Mouse (Mus musculus): ENCODE results near the gene Prss38. TPM values are rescaled to one million over a fixed set of nuclear protein-coding genes. Genes with fewer than 3 reads are reported as not detected.
A peak's percentile ranks its signal among the peaks of the same experiment; 100 is the strongest.

Gene Prss38
- total RNA-seq (2021) = not detected
- long read RNA-seq, experiment 1 = 0 reads
- long read RNA-seq, experiment 2 = 0 reads

GRCm38 (mm10) chr11:59375475-59375874, at the start of gene Prss38:
Gene Prss38, minus strand, starts transcription at chr11:59375657.
- DNase-seq = no peak

GRCm38 (mm10) chr11:59423010-59423588, 47.6 kb upstream of the Prss38 start:
- DNase-seq = no peak

DNA sequence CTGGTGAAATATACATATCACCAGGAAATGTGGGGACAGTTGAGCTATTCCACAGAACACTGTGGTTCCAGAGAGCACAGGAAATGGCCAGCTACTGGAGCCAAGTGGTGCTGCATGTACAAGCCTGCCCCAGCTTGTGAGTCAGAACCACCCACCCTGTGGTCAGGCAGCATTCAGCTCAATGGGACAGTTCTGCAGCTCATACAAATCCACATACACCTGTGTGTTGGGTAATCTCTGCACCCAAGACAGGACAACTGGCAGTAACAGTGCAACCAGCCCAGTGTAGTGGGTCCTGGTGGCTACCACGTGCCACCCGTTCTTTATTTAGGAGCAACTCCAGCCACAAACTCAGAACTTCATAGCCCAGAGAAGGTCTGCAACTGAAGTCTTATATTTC, 46.5 kb upstream of the Prss38 start:
- no peak for DNase-seq

GRCm38 (mm10) chr11:59421436-59421835, 46.0 kb upstream of the Prss38 start:
- DNase-seq = no peak

- DNase-seq = no peak
These were observed 43.3 kb upstream of the Prss38 start for GRCm38 (mm10) chr11:59418708-59419107.

DNA sequence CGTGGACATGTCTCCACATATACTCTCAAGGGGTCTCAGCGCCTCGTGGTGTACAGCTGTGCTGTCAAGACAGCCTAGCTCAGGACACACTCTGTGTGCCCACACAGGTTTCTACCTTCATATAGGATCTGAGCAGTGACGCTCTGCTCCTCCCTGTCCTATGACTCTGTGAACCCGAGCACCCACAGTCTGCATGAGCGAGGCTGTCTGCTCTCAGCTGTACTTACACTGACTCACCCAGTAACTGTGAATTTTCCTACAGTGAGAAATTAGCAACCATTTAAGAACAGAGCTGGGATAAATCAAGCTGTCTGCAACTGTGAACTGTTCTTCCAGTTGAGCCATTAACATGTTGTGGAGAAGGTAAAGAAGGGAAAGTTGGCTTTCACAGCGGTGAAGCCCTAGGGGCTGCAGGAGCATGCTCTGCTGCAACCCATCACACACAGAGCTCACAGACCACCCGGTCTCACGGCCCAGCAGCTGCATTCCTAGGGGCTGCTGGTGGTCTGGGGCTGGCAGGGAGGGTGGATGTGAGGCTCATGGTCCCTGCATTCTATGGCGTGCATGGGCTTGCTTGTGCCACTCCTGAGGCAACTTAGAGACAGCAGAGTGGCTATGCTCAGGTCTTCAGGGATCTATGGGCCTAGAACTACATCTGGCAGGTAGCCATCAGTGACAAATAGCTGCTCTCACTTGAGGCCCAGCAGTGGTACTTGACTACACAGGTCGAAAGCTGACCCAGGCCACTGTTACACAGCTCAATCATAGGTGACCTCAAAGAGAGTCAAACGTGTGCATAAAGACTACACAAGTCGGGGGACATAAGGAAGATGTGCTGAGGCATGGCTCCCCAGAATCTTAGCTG, 37.8 kb upstream of the Prss38 start:
- no peak for DNase-seq

GRCm38 (mm10) chr11:59412058-59412457, 36.6 kb upstream of the Prss38 start:
- no peak for DNase-seq

DNA sequence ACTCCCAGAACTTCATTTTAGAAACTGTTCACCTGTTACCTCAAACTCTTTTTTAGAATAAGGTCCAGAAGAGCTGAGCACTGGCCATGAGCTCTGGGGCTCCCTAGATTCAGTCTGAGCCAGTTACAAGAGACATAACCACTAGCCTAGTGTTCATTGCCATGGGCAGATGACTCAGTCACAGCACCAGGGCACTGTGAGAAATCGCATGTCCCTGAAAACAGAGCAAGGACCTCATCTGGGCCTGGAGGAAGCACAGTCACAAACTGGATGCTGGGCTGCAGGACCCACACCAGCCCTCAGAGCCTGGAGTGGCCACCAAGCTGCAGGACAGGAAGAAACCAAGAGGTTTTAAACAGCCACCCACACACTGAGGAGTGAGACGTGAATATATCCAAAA, 35.4 kb upstream of the Prss38 start:
- no peak for DNase-seq

DNA sequence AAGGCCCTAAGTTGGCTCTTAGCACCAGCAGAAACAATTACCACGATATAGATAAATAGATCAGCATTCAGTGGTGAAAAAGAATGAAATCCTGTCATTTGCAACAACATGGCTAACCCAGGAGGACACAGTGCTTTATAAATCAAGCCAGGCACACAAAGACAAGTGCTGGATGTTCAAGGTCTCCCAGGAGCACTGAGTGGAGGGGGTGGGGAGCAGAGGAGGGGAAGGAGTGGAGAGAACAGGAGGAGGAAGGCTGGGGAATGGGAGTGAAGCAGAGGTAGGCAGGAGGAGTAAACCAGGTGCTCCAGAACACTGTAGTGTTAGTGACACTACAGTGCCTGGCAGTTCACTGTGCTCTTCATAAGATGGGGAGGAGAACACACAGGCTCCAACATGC, 30.3 kb upstream of the Prss38 start:
- no peak for DNase-seq

DNA sequence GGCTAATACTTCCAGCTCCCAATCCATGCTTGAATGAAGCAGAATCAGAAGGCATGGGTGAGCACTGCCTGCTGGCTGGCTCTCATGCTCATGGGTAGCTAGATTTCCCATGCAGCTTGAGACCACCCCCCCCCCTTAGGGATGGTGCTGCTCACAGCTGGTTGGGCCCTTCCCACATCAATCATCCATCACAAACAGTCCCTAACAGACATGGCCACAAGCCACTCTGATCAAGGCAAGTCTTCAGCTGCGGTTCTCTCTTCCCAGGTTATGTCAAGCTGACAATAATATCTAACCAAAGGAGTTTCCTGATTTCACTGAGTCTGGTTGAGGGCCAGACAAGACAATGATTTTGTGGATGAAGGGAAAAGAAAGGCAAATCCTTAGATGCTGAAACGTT, 25.4 kb upstream of the Prss38 start:
- no peak for DNase-seq

DNA sequence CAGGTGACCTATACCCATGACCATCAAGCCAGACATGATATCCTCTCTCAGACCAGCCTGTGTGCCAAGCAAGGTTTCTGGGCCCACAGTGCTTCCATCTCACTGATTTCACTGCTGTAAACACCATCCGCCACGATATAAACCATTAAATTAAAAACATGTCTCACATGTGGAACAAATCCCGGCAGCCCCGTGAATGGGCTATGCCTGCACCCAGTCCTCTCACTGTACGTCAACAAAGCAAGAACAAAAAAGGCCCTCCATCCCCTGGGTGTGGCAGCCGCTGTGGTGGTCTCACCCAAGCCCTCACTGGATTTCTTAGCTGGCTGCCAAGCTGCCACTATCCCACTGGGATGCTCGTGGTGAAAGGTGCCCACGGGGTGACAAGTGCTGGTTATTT, 24.4 kb upstream of the Prss38 start:
- DNase-seq = no peak

- DNase-seq = no peak
These were observed 22.3 kb upstream of the Prss38 start for GRCm38 (mm10) chr11:59397536-59398371.

- no peak for DNase-seq
These were observed 19.0 kb upstream of the Prss38 start for GRCm38 (mm10) chr11:59394451-59394850.

DNA sequence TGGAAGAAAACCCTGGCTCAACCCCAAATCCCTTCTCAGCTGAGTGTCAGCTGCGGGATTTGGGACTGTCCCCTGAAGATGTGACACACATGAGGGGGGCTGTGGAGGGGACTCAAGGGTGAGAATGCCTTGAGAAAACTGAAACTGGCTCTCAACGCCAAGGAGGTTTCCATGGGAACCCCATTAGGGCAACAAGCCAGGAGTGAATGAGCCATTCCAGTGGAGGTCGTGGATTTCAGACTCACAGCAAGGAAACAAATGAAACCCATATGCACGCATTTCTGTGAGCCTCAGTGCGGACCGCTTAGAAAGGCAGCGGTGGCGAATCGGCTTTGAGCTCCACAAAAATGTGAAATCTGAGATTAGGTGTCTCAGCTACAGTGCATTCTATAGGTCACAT, 18.1 kb upstream of the Prss38 start:
- DNase-seq = no peak

GRCm38 (mm10) chr11:59392300-59392699, 16.8 kb upstream of the Prss38 start:
- DNase-seq = no peak

DNA sequence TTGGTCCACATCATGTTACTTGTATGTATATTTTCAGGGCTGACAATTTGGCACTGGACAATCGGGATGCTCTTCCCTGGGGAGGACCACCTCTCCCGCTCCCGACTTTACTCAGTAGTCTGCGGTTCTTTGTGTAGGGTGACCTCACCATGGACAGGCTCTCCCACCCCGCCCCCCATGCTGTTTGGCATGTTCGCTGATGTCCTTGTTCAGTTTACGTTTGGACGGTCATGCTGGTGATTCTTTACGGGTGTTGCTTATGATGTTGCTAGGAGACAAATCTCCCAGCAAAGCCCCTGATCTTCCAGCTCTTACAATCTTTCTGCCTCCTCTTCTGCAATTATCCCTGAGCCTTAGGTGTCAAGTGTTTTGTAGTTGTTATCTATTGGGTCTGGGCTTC, 15.0 kb upstream of the Prss38 start:
- DNase-seq = no peak

- no peak for DNase-seq
These were observed 14.2 kb upstream of the Prss38 start for GRCm38 (mm10) chr11:59389617-59390016.

DNA sequence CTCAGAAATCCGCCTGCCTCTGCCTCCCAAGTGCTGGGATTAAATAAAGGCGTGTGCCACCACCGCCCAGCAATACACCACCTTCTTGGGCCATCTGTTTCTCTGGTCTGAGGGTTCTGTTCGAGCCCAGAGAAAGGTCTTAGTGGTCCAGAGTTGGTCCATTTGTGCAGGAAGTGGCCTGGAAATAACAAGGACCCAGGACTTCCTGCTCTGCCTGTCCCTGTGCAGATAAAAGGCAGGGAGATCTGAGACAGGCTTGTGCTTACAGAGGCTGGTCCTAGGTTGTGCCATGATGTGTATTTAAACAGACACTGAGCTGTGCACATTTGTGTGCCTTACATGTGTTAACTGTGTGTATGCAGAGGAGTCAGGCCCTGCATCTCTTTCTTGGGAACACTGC, 13.3 kb upstream of the Prss38 start:
- DNase-seq = no peak

- no peak for DNase-seq
These were observed 12.0 kb upstream of the Prss38 start for GRCm38 (mm10) chr11:59387471-59387870.

- DNase-seq = no peak
These were observed 9.7 kb upstream of the Prss38 start for GRCm38 (mm10) chr11:59385123-59385522.

DNA sequence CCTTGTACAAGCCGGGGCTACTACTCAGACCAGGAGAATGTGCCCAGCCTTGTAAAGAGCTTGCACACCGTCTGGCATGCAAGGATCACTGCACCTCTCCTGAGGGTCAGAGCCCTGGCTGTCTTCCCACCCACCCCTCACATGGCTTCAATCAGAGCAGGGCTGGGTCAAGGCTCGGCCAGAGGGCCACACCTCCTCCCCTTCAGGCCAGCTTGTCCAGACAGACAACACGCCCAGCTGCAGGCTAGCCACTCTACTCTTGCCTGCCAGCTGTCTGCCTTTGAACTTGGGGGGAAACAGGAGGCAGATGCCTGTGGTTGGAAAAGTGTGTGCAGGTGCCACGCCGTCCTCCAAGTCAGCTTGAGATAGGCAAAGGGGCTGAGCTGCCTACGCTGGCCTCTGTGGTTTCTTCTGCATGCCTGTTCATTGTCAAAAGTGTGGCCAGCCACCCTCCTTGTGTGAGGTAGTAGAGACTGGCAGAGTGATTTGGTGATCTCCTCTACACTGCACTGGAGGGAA, 9.0 kb upstream of the Prss38 start:
- DNase-seq = peak; percentile 56

- DNase-seq = no peak
These were observed 4.1 kb upstream of the Prss38 start for GRCm38 (mm10) chr11:59379547-59379946.

- no peak for DNase-seq
These were observed 2.5 kb upstream of the Prss38 start for GRCm38 (mm10) chr11:59377999-59378398.
